Mouse (Mus musculus) gastrocnemius, adult 18-20 months (tissue): ENCODE results near the gene Rasa2. TPM values are rescaled to one million over a fixed set of nuclear protein-coding genes. Genes with fewer than 3 reads are reported as not detected.
"Not testable (repeated sequence)": the region's sequence is repeated elsewhere in the genome, so short reads cannot be mapped to it uniquely, and the experiment has no call there.

Source experiments
- DNase-seq: peaks from one replicate; pipeline ENCODE4 v3.0.0; 2021; ENCODE audit warnings: low spot score
- total RNA-seq, 2 experiments: library from RNA; stranded (reverse); gene quantifications; 2 replicates each; pipeline ENCODE4 v1.2.3; 2021

Gene Rasa2
- total RNA-seq, 2 experiments from 2014 or later: 2.2 to 2.3 TPM

DNA sequence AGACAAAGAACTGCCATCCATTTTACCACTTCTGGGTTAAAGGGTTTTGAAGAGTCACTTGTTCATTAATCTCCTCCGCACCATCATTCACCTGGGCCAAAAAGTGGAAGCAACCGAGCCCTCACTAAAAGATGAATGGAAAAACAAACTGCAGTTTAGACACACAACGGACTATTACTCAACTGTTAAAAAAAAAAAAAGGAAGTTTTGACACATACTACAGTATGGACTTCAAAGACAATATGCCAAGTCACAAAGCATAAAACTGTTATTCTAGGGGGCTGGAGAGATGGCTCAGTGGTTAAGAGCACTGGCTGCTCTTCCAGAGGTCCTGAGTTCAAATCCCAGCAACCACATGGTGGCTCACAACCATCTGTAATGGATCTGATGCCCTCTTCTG lies 12.6 kb upstream of the Rasa2 start:
- not testable (repeated sequence) for DNase-seq

DNA sequence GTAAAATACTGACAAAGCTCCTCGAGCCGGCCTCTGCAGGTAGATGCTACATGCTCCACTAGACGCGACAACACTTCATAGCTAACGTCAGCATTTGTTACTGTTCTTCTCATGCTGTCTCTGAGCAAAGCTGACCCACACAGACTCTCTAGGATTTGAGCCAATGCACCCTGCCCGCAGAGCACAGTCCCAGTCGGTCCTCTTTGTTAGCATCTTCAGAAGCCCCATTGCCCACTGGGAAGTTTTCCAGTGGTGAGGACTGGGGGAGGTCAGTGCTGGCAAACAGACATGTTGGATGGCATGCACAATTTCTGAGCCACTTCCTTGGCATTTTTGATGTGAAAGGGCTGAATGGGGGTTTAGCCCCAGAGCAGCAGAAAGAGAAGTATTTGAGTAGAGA lies 8.0 kb upstream of the Rasa2 start:
- no peak for DNase-seq

DNA sequence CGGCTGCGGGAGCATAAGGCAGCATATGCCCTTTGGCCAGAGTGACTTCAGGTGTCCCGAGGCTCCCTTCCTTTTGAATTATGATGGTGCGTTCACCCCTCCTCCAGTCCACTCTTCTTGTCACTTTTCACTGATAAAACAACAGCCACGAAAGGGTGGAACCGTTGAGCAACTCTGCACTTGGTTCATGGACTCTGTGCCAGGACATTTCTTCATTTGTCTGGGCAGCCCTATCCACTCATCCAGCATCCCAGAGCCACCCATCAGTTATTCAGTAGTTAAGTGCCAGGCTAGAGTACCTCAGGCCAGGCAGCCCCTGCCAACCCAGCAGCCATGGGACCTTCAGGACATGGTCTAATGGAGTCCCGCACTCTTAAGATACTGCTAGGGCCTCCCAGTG lies 7.1 kb upstream of the Rasa2 start:
- no peak for DNase-seq

DNA sequence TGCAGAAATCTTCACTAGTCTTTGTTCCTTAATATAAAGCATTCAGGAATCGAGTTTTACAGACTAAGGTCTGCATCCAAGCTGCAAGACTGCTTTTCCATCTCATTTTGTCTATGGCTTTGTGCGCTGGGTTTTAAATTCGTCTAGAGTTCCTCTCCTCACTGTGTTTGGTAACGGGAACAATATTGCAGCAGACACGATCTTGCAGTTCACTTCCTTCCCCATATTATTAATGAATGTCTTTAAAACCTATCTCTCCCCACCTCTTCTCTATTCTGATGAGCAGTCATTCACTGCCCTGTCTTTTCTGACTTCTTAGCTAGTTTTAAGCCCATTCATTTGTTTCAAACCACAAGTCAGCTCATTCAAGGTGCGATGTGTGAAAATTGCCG lies 5.7 kb upstream of the Rasa2 start:
- DNase-seq: no peak

DNA sequence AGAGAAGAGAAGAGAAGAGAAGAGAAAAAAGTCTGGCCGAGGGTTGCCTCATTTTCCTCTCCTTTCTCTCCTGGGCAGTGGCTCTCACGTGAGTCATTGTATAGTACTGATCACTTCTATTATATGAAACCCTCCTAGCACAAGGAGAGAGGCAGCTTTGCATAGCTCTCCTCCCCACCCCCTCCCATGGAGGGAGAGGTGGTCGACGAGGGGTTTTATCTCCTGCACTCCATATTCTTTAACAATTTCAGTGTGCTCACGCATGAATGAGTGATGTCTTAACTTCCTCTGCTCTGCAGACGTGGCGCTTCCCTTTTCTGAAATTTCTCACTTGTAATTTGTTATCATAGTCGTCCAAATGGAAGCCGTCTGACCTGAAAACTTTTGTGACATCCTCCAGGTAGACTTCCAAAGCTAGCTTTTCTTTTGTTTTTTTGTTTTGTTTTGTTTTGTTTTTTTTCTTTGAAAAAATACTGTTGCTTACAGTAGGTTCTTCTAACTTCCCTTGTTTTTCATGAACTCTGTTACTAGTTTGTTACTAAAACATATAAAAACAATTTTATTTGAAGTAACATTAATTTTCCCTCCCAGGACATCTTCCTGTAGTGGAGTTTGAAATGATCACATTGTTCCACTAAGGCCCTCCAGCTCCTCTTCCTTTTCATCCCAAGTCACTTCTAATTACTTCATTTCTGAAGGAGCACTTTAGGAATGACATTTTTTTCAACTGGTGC lies 5.2 kb upstream of the Rasa2 start:
- no peak for DNase-seq

DNA sequence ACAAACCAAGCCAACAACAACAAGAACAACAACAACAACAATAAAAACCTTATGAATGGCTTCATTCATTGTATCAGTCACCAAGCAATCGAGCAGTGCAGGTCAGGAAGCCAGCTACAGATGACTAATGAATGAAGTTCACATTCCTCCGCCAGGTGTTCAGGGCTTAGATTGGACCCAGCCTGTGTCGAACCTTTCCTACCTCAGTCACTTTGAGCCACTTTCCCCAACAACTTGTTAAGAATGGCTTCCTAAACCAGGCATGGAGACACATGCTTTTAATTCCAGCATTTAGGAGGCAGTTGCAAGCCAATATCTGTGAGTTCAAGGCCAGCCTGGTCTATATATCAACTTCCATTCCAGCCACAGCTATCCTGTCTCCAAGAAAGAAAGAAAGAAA lies 4.5 kb upstream of the Rasa2 start:
- no peak for DNase-seq

DNA sequence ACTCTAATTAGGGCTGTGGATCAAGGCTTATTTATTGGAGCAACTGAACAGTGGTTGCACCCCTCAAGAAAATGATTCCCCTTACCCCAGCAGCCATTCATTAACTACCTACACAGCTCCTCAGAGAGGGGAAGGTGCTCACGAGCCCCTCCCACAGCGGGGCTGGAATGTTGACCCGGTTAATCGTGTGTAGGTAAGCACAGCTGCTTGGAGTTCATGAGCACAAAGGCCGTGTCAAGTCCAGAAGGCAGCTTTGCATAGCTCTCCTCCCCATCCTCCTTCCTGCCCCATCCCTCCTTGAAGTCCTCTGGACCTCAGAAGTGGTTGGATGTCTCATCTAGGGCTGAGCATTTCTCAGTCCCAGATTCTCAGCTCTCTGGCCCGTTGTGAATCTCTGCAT lies 3.8 kb upstream of the Rasa2 start:
- DNase-seq: no peak

DNA sequence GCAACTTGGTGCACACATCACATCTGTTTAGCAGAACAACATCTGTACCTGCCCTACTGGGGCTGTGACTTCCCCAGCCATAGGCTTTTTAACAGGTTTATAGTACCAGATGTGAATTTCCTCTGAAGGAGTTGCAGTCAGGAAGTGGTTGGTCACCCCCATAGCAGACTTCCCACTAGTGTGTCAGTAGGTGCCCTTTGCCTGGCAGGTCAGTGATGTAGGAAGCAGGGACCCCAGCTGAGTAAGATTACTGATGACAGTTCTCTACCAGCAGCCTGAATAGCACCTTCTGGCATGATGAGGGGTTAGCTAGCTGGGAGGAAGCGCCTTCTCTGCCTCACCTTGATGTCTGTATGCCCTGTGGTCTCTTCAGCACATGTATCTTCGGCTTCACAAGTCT lies 2.4 kb upstream of the Rasa2 start:
- DNase-seq: no peak

DNA sequence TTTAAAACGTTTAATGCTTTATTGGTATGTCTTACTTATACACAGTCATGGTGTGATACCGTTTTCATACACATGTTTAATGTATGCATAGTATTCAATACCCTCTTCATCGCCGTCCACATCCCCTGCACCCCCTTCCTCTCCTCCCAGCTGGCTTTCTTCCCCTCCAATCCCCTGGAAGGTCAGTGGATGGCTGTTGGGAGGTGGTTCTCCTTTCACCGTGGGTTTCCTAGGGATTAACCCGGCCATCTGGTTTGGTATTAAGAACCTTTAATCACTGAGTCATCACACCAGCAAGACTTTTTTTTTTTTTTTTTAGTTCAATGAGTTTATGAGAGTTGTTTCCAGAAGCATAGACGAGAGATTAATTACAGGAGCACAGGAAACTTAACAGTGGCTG lies 1.3 kb upstream of the Rasa2 start:
- no peak for DNase-seq

DNA sequence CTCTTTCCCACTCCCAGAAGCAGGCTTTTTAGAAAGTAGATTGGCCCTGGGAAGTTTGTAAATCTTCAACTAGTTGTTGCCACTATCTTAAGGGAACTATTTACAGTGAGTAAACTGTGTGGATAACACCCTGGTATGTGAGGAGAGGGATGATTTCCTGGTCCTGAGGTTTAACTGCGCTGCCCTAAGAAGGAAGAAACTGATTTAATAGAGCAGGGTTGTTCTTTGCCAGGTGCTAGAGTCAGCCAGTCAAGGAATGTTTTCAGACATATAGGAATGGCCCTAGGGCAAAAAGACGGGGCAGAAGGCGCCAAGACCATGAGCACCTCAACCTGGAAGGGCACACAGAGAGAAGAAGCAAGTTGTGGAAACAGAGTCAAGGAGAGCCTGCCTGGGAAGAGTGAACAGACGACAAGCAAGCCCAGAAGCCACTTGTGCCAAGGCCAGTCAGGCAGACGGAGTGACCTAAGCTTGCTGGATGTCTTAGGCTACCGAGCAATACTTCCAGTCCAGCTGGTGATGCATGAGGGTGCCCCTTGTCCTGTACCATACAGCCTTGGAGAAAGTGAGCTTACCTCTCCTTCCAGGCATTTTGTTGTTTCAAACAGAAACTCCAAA lies 765 bp upstream of the Rasa2 start:
- no peak for DNase-seq

DNA sequence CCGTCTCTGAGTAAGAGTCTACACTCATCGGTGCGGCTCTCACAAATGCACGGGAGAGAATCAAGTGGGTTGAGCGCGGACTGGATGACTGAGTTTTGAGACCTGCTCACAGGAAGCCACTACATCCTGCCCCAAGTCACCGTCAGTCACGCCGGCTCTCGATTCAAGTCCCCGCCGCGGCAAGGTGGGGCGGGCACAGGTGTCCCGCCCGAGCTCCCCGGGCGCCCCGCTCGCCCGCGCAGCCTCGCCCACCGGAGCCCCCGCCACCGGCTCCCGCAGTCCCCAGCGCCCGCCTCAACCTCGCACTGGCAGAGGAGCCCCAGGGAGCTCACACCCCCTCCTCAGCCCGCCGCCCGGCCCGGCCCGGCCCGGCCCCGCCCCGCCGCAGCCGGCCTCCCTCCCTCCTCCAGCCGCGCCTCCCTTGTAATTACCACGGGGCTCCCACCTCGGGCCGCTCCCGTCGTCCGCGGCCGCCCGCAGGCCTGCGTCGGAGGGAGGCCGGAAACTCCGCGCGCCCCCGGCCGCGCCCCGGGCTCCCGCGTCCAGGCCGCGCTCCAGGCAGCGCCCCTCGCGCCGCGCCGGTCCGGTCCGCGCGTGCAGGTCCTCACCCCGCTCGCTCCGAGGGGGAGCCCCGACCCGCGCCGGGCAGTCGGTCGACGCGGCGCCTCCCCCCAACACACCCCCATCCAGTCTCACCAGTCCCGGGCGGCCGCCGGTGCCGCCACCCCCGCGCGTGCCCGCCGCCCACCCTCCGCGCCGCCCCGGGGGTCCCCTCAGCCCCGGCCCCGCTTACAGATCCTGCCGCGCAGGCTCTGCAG lies 637 bp downstream of the Rasa2 start:
- DNase-seq: peak; percentile 30

DNA sequence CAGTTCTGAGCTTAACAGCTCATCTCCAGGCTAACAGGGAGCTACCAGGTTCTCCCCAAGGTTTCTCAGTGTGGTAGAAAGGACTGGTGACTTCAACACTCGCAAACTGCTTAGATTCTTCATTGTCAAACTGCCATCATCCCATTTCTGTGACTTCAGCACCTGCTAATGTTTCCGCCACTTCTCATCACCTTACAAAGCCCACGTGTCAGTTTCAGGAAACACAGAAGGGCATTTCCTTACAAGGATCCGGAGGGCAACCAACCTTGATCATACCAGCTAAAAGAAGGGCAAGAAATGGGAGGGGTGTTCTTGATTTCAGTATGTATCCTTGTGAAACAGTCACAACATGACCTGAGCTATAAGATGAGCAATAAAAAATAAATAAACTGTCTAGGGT lies 2.3 kb downstream of the Rasa2 start:
- no peak for DNase-seq

DNA sequence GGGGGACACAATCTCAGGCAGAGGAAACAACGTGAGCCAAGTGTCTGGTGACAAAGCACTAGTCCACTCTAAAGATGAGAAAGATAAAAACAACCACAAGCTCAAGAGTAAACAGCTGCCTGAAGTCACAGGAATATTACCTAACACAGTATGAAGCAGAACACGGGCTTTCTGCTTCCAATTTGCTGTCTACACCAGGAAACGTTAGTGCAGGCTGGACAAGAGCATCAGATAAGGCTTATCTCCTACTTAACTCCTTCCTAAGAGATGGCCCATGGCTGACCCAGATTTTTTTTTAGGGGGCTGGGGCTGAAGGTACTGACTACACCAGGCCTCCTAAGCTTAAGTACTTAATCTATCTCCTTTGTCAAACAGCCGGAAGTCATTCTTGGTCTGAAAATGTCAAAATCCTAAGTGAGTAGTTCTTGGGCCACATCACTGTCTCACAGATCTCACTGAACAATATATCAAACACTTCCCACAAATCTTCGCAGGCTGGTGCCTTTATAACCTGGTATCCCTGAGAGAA lies 3.8 kb downstream of the Rasa2 start:
- DNase-seq: no peak

DNA sequence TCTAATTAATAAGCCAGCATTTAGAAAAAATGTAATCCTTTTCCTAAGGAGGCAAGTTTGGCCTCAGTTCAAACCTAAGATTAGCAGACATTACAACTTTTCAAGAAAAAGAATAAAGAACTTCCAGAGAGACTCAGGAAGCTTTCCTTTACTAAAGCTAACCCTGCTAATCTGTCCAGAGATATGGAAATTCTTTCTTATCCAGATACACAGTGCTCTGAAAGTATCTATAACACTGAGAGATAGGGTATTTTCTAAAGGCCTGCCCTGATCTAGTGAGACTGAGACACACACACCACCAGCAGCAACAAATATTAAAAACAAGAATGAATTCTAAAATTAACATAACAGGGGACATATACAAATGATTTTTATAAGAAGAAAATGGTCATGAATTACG lies 4.4 kb downstream of the Rasa2 start:
- DNase-seq: no peak

DNA sequence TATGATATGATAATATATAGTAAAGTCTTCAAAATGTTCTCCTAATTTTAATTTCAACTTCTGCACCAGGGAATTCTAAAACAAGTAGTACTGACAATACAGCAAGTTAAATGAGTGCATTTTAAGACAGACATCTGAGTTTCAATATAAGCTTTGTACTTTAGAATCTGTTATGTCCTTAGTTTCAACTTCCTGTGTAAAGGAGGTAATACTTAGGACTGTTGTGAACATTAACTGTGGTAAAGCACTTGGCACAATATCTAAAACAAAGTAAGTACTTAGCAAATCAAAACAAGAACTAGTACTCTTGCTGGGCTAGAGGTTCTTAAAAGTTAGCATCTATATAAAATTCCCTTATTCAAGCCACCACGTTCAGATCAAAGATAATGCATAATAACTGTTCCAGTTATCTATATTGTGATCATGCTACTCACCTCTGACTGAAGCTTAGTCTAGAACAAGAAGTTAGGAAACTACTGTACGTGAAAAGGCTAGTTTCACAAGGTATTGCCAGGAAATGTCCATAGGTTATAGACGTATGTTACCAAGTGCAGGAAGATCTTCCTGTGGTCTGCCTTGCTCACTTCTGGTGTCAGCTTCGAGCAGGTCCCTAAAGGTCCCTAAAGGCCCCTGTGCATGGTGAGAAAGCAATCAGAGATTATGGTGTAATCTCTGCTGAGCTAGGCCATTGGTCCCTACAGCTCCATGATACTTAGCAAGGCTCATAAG lies 12.8 kb downstream of the Rasa2 start:
- DNase-seq: no peak

DNA sequence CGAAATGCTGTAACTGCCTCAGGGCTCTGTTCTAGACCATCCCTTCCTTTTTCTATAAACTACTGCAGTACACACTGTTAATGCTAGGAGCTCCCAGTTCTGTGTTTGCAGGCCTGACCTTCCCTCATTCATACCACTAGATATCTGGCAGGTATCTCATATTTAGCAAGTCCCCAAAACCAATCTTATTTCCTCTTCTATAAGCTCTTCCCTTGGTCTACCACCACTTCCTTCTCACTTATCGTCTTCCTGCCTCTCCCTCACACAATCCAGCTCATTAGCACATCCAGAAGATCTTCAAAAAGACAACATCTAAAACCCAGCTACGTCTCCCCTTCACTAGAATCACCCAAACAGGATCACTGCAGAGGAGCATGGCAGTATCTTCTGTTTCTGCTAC lies 19.1 kb downstream of the Rasa2 start:
- no peak for DNase-seq

DNA sequence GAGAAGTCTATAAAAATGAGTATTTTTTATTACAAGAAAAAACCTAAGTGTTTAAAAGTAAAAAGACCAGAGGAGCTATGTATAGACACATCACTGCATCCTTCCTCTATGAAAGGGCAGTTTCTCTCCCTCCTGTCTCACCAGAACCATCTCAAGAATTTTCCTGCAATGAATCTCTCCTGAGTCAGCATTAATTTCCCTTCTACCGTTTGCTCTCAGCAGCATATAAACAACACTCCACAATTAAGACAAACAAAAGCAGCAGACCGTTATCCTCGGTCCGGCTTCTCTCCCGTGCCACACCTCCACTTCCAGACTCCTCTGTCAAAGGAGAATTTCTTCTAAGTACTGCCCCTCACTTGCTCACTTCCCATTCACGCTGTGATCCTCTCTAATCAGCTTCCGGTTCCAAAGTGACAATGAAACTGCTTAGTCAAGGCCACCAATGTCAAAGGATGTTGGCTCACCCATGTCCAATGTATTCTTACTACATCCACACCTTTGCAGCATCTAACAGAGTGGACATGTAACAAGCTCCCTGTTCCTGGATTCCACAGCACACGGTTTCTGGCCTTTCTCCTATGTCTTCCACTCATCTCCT lies 19.6 kb downstream of the Rasa2 start:
- DNase-seq: no peak

DNA sequence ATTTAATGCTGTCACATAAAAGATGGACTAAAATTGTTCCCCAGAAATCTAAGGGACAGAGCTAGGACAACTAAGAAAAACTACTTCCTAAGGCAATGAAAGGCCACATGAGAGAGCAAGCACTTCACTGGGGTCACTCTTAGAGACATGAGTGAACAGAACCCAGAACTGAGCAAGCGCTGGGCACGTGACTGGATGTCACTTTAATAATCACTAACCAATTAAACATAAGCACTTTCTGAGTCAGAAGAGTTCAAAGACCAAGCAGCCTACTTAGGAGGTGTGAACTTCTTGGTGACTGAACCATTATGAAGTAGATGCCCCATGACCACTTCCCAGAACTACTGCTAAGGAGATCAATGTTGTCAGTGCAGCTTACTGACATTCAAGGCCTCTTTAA lies 20.6 kb downstream of the Rasa2 start:
- DNase-seq: no peak

DNA sequence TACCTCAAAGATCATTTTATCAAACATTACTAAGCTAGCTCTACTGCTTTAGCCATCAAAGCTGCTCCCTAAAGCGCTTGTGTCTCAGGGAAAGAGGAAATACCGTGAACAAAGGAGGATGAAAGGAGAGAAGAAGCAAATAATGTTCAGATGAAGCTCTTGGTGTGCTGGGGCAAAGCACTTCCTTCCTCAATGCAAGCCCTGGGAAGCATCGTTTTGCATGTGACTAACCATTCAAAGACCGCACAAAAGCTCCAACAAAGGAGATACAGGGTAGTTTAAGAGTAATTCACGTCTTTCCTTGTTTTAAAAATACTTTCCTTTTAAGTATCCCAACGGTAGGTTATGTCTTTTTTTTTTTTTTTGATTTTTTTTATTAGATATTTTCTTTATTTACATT lies 28.0 kb downstream of the Rasa2 start:
- no peak for DNase-seq

DNA sequence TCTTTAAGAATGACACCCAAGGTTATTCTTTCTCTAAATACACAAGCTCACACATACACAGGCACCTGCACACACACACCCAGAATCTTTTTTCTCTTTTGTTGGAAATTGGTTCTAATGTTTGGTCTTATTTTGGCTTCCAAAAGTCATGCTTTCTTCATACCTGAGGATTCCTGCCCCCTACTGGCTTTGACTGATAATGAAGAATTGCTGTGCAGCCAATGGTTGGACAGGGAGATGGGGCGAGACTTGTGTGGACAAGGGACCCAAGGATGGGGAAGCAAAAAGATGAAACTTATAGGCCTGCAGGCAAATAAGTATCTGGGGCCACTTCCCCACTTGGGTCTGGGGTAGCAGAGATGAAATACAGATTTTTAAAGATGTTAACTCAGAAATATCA lies 33.5 kb downstream of the Rasa2 start:
- DNase-seq: no peak
